Mouse (Mus musculus) midbrain, embryonic 12.5 days (tissue): Measurements from ENCODE around the gene Prrc2b. TPM values are rescaled to one million over a fixed set of nuclear protein-coding genes. Genes with fewer than 3 reads are reported as not detected.
A peak's percentile ranks its signal among the peaks of the same experiment; 100 is the strongest.

Experiments used
- ATAC-seq: fragments of 200-750 bp; cut with Nextera tagmentation; 2 replicates; pipeline ENCODE4 v1.8.0; 2017; ENCODE audit warnings: low read depth, moderate TSS enrichment, moderate library complexity; ENCODE audit not compliant: low FRiP score
- H3K27ac ChIP-seq: fragments of 300-500 bp; sonication (generic); replicated peaks from 2 replicates; pipeline ENCODE4 v1.5.1; 2016; ENCODE audit warnings: mild to moderate bottlenecking
- H3K27me3 ChIP-seq: fragments of 300-500 bp; sonication (generic); 2 replicates; pipeline ENCODE4 v1.6.1; 2016; ENCODE audit warnings: mild to moderate bottlenecking
- H3K36me3 ChIP-seq: fragments of 300-500 bp; sonication (generic); 2 replicates; pipeline ENCODE4 v1.6.1; 2016
- H3K4me1 ChIP-seq: fragments of 300-500 bp; sonication (generic); 2 replicates; pipeline ENCODE4 v1.6.1; 2016
- H3K4me2 ChIP-seq: fragments of 300-500 bp; sonication (generic); replicated peaks from 2 replicates; pipeline ENCODE4 v1.6.1; 2016; ENCODE audit warnings: mild to moderate bottlenecking, moderate library complexity
- H3K4me3 ChIP-seq: fragments of 300-500 bp; sonication (generic); 2 replicates; pipeline ENCODE4 v1.5.1; 2016; ENCODE audit warnings: mild to moderate bottlenecking
- H3K9ac ChIP-seq: fragments of 300-500 bp; sonication (generic); replicated peaks from 2 replicates; pipeline ENCODE4 v1.6.1; 2016; ENCODE audit warnings: mild to moderate bottlenecking, moderate library complexity
- H3K9me3 ChIP-seq: fragments of 300-500 bp; sonication (generic); 2 replicates; pipeline ENCODE4 v1.6.1; 2016; ENCODE audit warnings: mild to moderate bottlenecking
- WGBS: fragments of 180-500 bp; shearing (Covaris S2); methylation state at CpG from one replicate; pipeline ENCODE4 v1.1.7; 2016; 5-methylcytosine and 5-hydroxymethylcytosine counted together
- polyA plus RNA-seq: library from polyadenylated mRNA; unstranded; fragments of >200 nt; fragmentation: Nextera tagmentation; extraction: Ambion mirVana; gene quantifications from 2 replicates; pipeline ENCODE4 v1.2.1, GENCODE M21; 2016

Gene Prrc2b
- polyA plus RNA-seq, 1 experiment from 2014 or later: 99.1 TPM

- Histone ChIP-seq H3K9me3 (0 out of 2 replicates have a peak, but pooled peaks cover 3% of the 10 kb centered on the region), H3K9ac (no peak overlapping the region), H3K4me2 (no peak overlapping the region), H3K27ac (no peak overlapping the region), H3K36me3 (0 out of 2 replicates have a peak, but pooled peaks cover 17% of the 10 kb centered on the region), H3K4me3 (no peak overlapping the region), H3K4me1 (peaks cover 58% of the 10 kb centered on the region), H3K27me3 (no peaks in the 10 kb centered on the region)
- ATAC-seq: no peak
- 71% methylated on average over 12 of the region's 12 CpGs for WGBS
Observed at GRCm38 (mm10) chr2:32164503-32164902, 13.6 kb downstream of the Prrc2b start.

GRCm38 (mm10) chr2:32165040-32165800 lies 14.3 kb downstream of the Prrc2b start:
- 0 out of 2 replicates have a peak, but pooled peaks cover 10% of the 10 kb centered on the region for H3K36me3 ChIP-seq
- ATAC-seq: no peak
- no peak overlapping the region for H3K4me3 ChIP-seq
- H3K9me3 ChIP-seq: 0 out of 2 replicates have a peak, but pooled peaks cover 3% of the 10 kb centered on the region
- no peak overlapping the region for H3K9ac ChIP-seq
- 87% methylated on average over 11 of the region's 11 CpGs for WGBS
- H3K27ac ChIP-seq: no peak overlapping the region
- no peaks in the 10 kb centered on the region for H3K27me3 ChIP-seq
- H3K4me1 ChIP-seq: peaks cover 58% of the 10 kb centered on the region
- no peak overlapping the region for H3K4me2 ChIP-seq

GRCm38 (mm10) chr2:32166581-32166980 lies 15.7 kb downstream of the Prrc2b start:
- ATAC-seq: no peak
- peak overlapping the region; percentile 77 for H3K27ac ChIP-seq
- 0 out of 2 replicates have a peak overlapping the region, but pooled peaks have one; percentile 4 for H3K9ac ChIP-seq
- H3K27me3 ChIP-seq: no peaks in the 10 kb centered on the region
- peaks cover 65% of the 10 kb centered on the region for H3K4me1 ChIP-seq
- peak overlapping the region; percentile 39 for H3K4me2 ChIP-seq
- 0 out of 2 replicates have a peak, but pooled peaks cover 3% of the 10 kb centered on the region for H3K9me3 ChIP-seq
- H3K36me3 ChIP-seq: 0 out of 2 replicates have a peak, but pooled peaks cover under 1% of the 10 kb centered on the region
- 7% methylated on average over 10 of the region's 10 CpGs for WGBS
- no peak overlapping the region for H3K4me3 ChIP-seq

- 7% methylated on average over 16 of the region's 16 CpGs for WGBS
- 0 out of 2 replicates have a peak, but pooled peaks cover 1% of the 10 kb centered on the region for H3K9me3 ChIP-seq
- H3K27me3 ChIP-seq: no peaks in the 10 kb centered on the region
- ATAC-seq: peak; percentile 49
- peak overlapping the region; percentile 4; the same call in 1 of the 2 replicates for H3K9ac ChIP-seq
- H3K4me1 ChIP-seq: peaks cover 65% of the 10 kb centered on the region
- peak overlapping the region; percentile 77 for H3K27ac ChIP-seq
- H3K4me3 ChIP-seq: peak overlapping the region; percentile 14; the same call in 1 of the 2 replicates
- H3K4me2 ChIP-seq: peak overlapping the region; percentile 39
- H3K36me3 ChIP-seq: no peaks in the 10 kb centered on the region
Observed at GRCm38 (mm10) chr2:32167034-32167770, 16.3 kb downstream of the Prrc2b start.

GRCm38 (mm10) chr2:32167819-32168218 lies 16.9 kb downstream of the Prrc2b start:
- Histone ChIP-seq H3K27me3 (no peaks in the 10 kb centered on the region), H3K9me3 (no peaks in the 10 kb centered on the region), H3K9ac (peak overlapping the region; percentile 4; the same call in 1 of the 2 replicates), H3K36me3 (no peaks in the 10 kb centered on the region), H3K4me2 (peak overlapping the region; percentile 39), H3K4me3 (no peak overlapping the region), H3K4me1 (peaks cover 65% of the 10 kb centered on the region), H3K27ac (peak overlapping the region; percentile 77)
- 3% methylated on average over 7 of the region's 7 CpGs for WGBS
- ATAC-seq: peak; percentile 72

- ATAC-seq: no peak
- Histone ChIP-seq H3K27me3 (no peaks in the 10 kb centered on the region), H3K27ac (peak overlapping the region; percentile 47; the same call in 1 of the 2 replicates), H3K4me2 (no peak overlapping the region), H3K9ac (no peak overlapping the region), H3K4me3 (no peak overlapping the region), H3K36me3 (no peaks in the 10 kb centered on the region), H3K9me3 (no peaks in the 10 kb centered on the region), H3K4me1 (peaks cover 76% of the 10 kb centered on the region)
- WGBS: 69% methylated on average over 5 of the region's 5 CpGs
Observed at GRCm38 (mm10) chr2:32169292-32169691, 18.4 kb downstream of the Prrc2b start.

GRCm38 (mm10) chr2:32170010-32170409 lies 19.1 kb downstream of the Prrc2b start:
- 51% methylated on average over 8 of the region's 8 CpGs for WGBS
- ATAC-seq: no peak
- H3K4me2 ChIP-seq: no peak overlapping the region
- H3K27ac ChIP-seq: peak overlapping the region; percentile 47
- H3K4me1 ChIP-seq: peaks cover 77% of the 10 kb centered on the region
- H3K27me3 ChIP-seq: no peaks in the 10 kb centered on the region
- no peaks in the 10 kb centered on the region for H3K9me3 ChIP-seq
- H3K36me3 ChIP-seq: no peaks in the 10 kb centered on the region
- no peak overlapping the region for H3K9ac ChIP-seq
- H3K4me3 ChIP-seq: no peak overlapping the region

- ATAC-seq: no peak
- H3K4me1 ChIP-seq: peaks cover 78% of the 10 kb centered on the region
- H3K9ac ChIP-seq: no peak overlapping the region
- no peak overlapping the region for H3K27ac ChIP-seq
- WGBS: 82% methylated on average over 14 of the region's 14 CpGs
- H3K27me3 ChIP-seq: no peaks in the 10 kb centered on the region
- no peaks in the 10 kb centered on the region for H3K36me3 ChIP-seq
- H3K4me3 ChIP-seq: no peak overlapping the region
- H3K4me2 ChIP-seq: no peak overlapping the region
- H3K9me3 ChIP-seq: no peaks in the 10 kb centered on the region
Observed at GRCm38 (mm10) chr2:32171658-32172433, 21.0 kb downstream of the Prrc2b start.

- Histone ChIP-seq H3K27me3 (no peaks in the 10 kb centered on the region), H3K9ac (peak overlapping the region; percentile 37; the same call in 1 of the 2 replicates), H3K36me3 (no peaks in the 10 kb centered on the region), H3K4me2 (peak overlapping the region; percentile 45), H3K27ac (peak overlapping the region; percentile 89), H3K9me3 (no peaks in the 10 kb centered on the region), H3K4me3 (no peak overlapping the region; the same call in 1 of the 2 replicates), H3K4me1 (peaks cover 69% of the 10 kb centered on the region)
- 3% methylated on average over 13 of the region's 13 CpGs for WGBS
- peak; percentile 84 for ATAC-seq
Observed at GRCm38 (mm10) chr2:32174170-32174741, 23.4 kb downstream of the Prrc2b start.

- peaks cover 61% of the 10 kb centered on the region for H3K4me1 ChIP-seq
Observed at GRCm38 (mm10) chr2:32175051-32175466, 24.2 kb downstream of the Prrc2b start.

GRCm38 (mm10) chr2:32175508-32175907 lies 24.6 kb downstream of the Prrc2b start:
- Histone ChIP-seq H3K36me3 (no peaks in the 10 kb centered on the region; the same call in 1 of the 2 replicates), H3K27me3 (no peaks in the 10 kb centered on the region), H3K4me2 (peak overlapping the region; percentile 45), H3K27ac (peak overlapping the region; percentile 89), H3K4me1 (peaks cover 57% of the 10 kb centered on the region), H3K9ac (no peak overlapping the region; the same call in 1 of the 2 replicates), H3K4me3 (no peak overlapping the region), H3K9me3 (no peaks in the 10 kb centered on the region)
- ATAC-seq: no peak
- WGBS: 94% methylated on average over 6 of the region's 6 CpGs

More at GRCm38 (mm10) chr2:32175051-32175466, 24.2 kb downstream of the Prrc2b start:
- Histone ChIP-seq H3K4me2 (peak overlapping the region; percentile 45), H3K4me3 (no peak overlapping the region), H3K27ac (peak overlapping the region; percentile 89), H3K36me3 (no peaks in the 10 kb centered on the region; the same call in 1 of the 2 replicates), H3K27me3 (no peaks in the 10 kb centered on the region), H3K9me3 (no peaks in the 10 kb centered on the region), H3K9ac (peak overlapping the region; percentile 37; the same call in 1 of the 2 replicates)
- WGBS: 25% methylated on average over 7 of the region's 7 CpGs
- peak; percentile 56 for ATAC-seq
